Mouse (Mus musculus): ENCODE results near the gene Hoxb1. TPM values are rescaled to one million over a fixed set of nuclear protein-coding genes. Genes with fewer than 3 reads are reported as not detected.

Hoxb1 gene
- 1.2 and 1.6 TPM in 2 replicates for polyA plus RNA-seq (2015; fragmentation: Nextera tagmentation; extraction: Ambion mirVana)

DNA sequence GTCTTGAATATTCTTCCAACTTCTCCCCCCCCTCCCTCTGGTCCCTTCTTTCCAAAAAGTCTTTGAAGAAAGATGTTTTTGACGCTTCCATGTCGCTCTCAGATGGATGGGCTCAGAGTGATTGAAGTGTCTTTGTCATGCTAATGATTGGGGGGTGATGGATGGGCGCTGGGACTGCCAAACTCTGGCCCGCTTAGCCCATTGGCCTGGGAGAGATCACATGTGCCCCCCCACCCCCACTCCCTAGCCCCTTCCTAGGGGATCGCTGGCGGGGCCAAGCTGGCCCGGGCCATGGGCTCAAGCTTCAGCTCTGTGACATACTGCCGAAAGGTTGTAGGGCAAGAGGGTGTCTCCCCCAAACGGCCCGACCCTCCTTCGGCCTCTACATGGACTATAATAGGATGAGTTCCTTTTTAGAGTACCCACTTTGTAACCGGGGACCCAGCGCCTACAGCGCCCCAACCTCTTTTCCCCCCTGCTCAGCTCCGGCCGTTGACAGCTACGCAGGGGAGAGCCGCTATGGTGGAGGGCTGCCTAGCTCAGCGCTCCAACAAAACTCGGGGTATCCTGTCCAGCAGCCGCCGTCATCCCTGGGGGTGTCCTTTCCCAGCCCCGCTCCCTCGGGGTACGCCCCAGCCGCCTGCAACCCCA, at the start of gene Hoxb1:
Hoxb1 (plus strand) TSS at position 312 of the 651 bp plus-strand sequence.
- Histone ChIP-seq H3K4me1 (replicated peaks) (peaks cover 30% of the 10 kb centered on the region), H3K9me3 (no peaks in the 10 kb centered on the region), H3K27ac (replicated peaks) (no peak within 1 kb of the TSS), H3K27me3 (peaks cover 18% of the 10 kb centered on the region; the same call in 1 of the 2 replicates), H3K36me3 (no peaks in the 10 kb centered on the region), H3K9ac (peak within 1 kb of the TSS; percentile 66), H3K4me3 (peak within 1 kb of the TSS; percentile 38), H3K4me2 (peak within 1 kb of the TSS; percentile 64)
- 2% methylated on average over 25 of the region's 26 CpGs for WGBS
- peak; percentile 66 for ATAC-seq (ENCODE audit: low read depth)

DNA sequence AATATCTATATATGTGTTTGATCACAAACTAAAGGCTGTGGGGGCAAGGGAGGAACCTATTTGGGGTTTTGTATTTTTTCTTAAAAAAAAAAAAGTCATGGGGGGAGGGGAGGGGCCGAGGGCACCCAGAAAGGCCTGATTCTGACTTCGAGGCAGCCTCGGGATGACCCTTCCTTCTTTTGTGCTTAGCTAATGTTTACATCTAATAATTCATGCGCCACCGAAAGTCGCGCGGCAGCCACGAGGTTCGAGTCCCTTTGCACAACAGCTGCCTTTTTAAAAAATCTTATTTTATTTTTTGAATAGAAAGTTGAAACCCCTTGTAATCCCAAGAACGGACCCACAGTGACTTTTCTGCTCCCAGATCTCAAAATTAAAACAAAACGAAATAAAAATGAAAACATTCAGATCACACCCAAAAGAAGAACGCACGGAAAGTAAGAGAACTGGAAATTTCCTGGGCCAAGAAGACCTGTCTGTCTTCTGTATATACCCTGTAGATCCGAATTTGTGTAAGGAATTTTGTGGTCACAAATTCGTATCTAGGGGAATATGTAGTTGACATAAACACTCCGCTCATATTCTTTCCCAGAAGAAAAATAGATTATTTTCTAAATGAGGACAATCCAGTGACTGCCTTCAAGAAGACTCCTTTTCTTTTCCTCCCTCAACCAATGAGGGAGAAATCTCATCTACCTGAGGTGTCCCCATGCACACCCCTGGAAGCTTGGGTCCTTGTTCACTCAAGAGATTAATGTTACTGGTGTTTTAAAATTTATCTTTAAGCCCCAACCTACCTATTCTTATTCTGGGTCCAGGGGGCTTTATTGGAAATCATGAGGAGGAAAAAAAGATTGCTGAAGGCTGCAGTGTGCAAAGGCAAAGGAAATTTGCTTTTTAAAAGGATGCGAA, 48.6 kb upstream of the Hoxb1 start:
- Histone ChIP-seq H3K9me3 (no peaks in the 10 kb centered on the region), H3K4me1 (replicated peaks) (peaks cover 89% of the 10 kb centered on the region), H3K27ac (replicated peaks) (peak overlapping the region; percentile 100), H3K27me3 (no peaks in the 10 kb centered on the region), H3K4me3 (peak overlapping the region; percentile 99), H3K4me2 (peak overlapping the region; percentile 96), H3K36me3 (peaks cover 7% of the 10 kb centered on the region; the same call in 1 of the 2 replicates), H3K9ac (peak overlapping the region; percentile 100)
- WGBS: 4% methylated on average over 18 of the region's 18 CpGs
- no peak for ATAC-seq (ENCODE audit: low read depth)

DNA sequence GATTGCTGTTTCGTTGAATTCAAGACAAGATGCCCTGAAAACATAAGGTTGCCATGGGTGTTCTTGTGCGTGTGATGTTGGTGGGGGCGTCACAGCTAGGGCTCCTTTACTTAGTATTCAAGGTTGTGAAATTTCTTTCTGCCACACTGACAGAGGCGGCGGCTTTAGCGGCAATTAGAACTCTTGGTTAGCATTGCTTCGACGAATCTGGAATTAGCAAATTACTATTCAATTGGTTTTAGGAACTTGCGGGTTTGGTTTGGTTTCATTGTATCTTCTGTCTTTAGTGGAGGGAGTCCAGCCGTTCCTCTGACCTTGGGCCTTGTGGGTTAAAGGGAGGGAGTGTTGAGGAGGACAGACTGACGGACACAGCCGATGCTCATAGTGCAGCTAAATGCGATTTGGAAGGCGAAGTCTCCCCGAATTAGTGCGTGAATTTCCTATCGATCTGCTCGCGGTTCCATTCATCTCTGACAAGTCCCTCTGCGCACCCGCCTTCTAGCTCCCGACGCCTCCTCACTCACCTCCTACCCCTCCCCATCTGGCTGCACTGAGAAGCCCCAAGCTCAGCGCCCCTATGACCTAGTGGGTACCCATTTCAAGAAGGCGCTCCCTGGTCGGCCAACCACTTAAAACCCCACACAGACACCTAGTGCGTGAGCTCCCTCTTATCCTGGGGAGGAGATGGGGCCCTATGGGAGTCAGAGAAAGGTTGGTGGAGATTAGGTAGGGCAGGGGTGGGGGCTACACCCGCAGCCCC, 47.8 kb upstream of the Hoxb1 start, which contains the start of gene Hoxb4:
Hoxb4 (plus strand) TSS at position 660 of the 760 bp plus-strand sequence.
- WGBS: 1% methylated on average over 28 of the region's 28 CpGs
- Histone ChIP-seq H3K4me3 (peak within 1 kb of the TSS; percentile 99), H3K27me3 (no peaks in the 10 kb centered on the region), H3K36me3 (peaks cover 7% of the 10 kb centered on the region; the same call in 1 of the 2 replicates), H3K4me2 (peak within 1 kb of the TSS; percentile 96), H3K9ac (peak within 1 kb of the TSS; percentile 100), H3K4me1 (replicated peaks) (peaks cover 89% of the 10 kb centered on the region), H3K27ac (replicated peaks) (peak within 1 kb of the TSS; percentile 100), H3K9me3 (no peaks in the 10 kb centered on the region)
- ATAC-seq (ENCODE audit: low read depth): 0 out of 2 replicates have a peak, but pooled peaks have one; percentile 3

DNA sequence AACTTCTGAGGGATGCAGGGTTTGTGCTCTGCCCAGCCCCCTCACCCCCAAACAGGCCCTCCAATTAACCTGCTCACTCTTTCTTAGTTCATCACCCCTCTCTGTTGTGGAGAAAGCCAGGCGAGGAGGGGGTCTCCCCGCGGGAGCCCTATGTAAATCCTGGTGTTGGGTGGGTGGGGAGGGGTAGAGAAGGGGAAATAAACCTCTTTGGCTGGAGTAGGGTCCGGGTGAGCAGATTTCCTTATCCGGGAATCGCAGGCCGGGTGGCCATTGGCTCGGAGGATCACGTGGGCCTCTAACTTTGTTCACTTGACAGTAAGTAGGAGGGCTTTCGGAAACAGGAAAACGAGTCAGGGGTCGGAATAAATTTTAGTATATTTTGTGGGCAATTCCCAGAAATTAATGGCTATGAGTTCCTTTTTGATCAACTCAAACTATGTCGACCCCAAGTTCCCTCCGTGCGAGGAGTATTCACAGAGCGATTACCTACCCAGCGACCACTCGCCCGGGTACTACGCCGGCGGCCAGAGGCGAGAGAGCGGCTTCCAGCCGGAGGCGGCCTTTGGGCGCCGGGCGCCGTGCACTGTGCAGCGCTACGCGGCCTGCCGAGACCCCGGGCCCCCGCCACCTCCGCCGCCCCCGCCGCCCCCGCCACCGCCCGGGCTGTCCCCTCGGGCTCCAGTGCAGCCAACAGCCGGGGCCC, 47.0 kb upstream of the Hoxb1 start:
- H3K4me3 ChIP-seq: peak overlapping the region; percentile 99
- H3K27ac ChIP-seq (replicated peaks): peak overlapping the region; percentile 100
- no peaks in the 10 kb centered on the region for H3K9me3 ChIP-seq
- H3K4me1 ChIP-seq (replicated peaks): peaks cover 89% of the 10 kb centered on the region
- H3K36me3 ChIP-seq: peaks cover 7% of the 10 kb centered on the region; the same call in 1 of the 2 replicates
- H3K27me3 ChIP-seq: no peaks in the 10 kb centered on the region
- H3K4me2 ChIP-seq: peak overlapping the region; percentile 96
- WGBS: under 1% methylated on average over 29 of the region's 45 CpGs
- peak; percentile 67 for ATAC-seq (ENCODE audit: low read depth)
- H3K9ac ChIP-seq: peak overlapping the region; percentile 100

DNA sequence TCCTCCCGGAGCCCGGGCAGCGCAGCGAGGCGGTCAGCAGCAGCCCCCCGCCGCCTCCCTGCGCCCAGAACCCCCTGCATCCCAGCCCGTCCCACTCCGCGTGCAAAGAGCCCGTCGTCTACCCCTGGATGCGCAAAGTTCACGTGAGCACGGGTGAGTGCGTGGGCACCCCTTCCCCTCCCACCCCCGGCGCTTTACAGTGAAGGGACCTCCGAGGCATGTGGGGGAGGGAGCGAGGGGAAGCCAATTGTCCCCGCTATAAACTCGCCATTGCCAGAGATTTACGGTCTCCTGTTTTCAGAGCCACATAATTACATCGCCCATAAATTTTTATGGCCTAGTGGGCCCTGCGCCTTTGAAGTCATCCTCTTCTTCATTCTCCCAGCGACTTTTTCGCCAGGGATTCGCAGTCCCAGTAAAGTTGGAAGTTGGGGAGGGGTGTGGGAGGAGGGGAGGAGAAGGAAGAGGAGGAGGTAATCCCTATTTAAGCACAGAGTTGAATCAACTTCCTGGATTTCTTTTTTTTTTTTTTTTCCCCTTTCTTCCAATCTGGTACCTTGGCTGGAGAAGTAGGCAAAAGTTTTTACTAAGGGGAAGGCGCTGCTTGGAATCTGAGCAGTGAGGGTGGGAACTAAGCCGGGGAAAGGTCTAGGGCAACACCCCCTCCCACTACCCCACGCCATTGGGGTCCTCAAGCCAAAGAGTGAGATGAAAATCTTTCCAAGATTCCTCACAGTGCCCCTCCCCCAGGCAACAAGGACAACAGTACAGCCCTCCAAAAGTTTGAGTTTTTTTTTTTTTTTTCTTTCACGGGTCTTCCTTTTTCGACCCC, 46.3 kb upstream of the Hoxb1 start:
- no peaks in the 10 kb centered on the region for H3K27me3 ChIP-seq
- H3K9ac ChIP-seq: peak overlapping the region; percentile 100
- H3K4me3 ChIP-seq: peak overlapping the region; percentile 99
- H3K36me3 ChIP-seq: peaks cover 10% of the 10 kb centered on the region; the same call in 1 of the 2 replicates
- no peaks in the 10 kb centered on the region for H3K9me3 ChIP-seq
- peak; percentile 88 for ATAC-seq (ENCODE audit: low read depth)
- peak overlapping the region; percentile 100 for H3K27ac ChIP-seq (replicated peaks)
- under 1% methylated on average over 34 of the region's 34 CpGs for WGBS
- H3K4me2 ChIP-seq: peak overlapping the region; percentile 96
- peaks cover 89% of the 10 kb centered on the region for H3K4me1 ChIP-seq (replicated peaks)

DNA sequence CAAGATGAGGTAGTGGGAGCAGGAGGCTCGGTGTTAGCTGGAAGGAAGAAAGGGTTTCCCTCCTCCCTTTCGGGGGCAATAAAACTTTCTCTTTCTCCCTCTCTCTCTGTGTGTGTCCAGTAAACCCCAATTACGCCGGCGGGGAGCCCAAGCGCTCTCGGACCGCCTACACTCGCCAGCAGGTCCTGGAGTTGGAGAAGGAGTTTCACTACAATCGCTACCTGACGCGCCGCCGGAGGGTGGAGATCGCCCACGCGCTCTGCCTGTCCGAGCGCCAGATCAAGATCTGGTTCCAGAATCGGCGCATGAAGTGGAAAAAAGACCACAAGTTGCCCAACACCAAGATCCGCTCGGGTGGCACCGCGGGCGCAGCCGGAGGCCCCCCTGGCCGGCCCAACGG, 45.6 kb upstream of the Hoxb1 start:
- peak; percentile 7; the same call in 1 of the 2 replicates for ATAC-seq (ENCODE audit: low read depth)
- peak overlapping the region; percentile 96 for H3K4me2 ChIP-seq
- H3K27me3 ChIP-seq: no peaks in the 10 kb centered on the region
- H3K4me3 ChIP-seq: peak overlapping the region; percentile 99
- H3K27ac ChIP-seq (replicated peaks): peak overlapping the region; percentile 100
- H3K9me3 ChIP-seq: no peaks in the 10 kb centered on the region
- WGBS: under 1% methylated on average over 29 of the region's 29 CpGs
- peaks cover 10% of the 10 kb centered on the region; the same call in 1 of the 2 replicates for H3K36me3 ChIP-seq
- H3K4me1 ChIP-seq (replicated peaks): peaks cover 89% of the 10 kb centered on the region
- H3K9ac ChIP-seq: peak overlapping the region; percentile 100

DNA sequence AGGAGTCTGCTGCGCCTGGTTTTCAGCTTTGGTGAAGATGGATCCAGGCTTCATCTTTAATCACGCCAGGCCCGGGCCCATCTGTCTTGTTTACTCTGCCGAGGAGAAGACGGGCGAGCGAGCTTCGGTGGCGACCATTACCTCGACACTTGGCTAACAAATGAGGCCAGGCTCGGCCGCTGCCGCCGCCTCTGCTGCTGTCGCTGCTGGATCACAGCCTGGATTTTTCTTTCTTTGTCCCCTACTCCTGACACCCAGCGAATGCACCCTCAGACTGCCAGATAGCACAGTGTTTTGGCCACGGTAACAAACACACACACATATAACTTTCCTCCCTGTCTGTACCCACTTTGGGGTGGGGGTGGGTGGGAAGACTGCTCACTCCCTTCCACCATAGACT, 44.9 kb upstream of the Hoxb1 start:
- no peaks in the 10 kb centered on the region for H3K9me3 ChIP-seq
- H3K36me3 ChIP-seq: peaks cover 10% of the 10 kb centered on the region; the same call in 1 of the 2 replicates
- peaks cover 89% of the 10 kb centered on the region for H3K4me1 ChIP-seq (replicated peaks)
- H3K4me3 ChIP-seq: peak overlapping the region; percentile 99
- peak overlapping the region; percentile 100 for H3K27ac ChIP-seq (replicated peaks)
- WGBS: under 1% methylated on average over 17 of the region's 17 CpGs
- peak overlapping the region; percentile 96 for H3K4me2 ChIP-seq
- H3K9ac ChIP-seq: peak overlapping the region; percentile 100
- H3K27me3 ChIP-seq: no peaks in the 10 kb centered on the region
- ATAC-seq (ENCODE audit: low read depth): no peak

DNA sequence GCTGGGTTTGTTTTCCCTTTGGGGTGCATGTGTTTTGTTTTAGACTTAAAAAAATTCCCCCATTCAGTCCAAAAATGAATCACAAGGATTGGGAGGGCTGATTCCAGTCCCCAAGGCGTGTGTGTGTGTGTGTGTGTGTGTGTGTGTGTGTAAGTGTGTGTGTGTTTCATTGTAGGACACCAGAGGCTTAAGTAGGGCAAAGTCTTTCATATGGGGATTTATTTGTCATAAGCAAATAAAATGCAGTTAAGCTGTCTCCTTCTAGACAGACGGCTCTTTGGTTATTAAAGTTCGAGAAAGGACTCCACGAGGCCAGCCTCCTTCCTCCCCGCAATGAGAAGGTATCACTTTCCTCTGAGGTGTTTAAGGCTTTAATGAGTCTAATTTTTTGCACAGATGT, 43.7 kb upstream of the Hoxb1 start:
- Histone ChIP-seq H3K9me3 (no peaks in the 10 kb centered on the region), H3K36me3 (peaks cover 12% of the 10 kb centered on the region; the same call in 1 of the 2 replicates), H3K4me1 (replicated peaks) (peaks cover 89% of the 10 kb centered on the region), H3K27me3 (no peaks in the 10 kb centered on the region), H3K4me2 (peak overlapping the region; percentile 96), H3K27ac (replicated peaks) (peak overlapping the region; percentile 100), H3K9ac (peak overlapping the region; percentile 100), H3K4me3 (peak overlapping the region; percentile 99)
- WGBS: 6% methylated on average over 5 of the region's 5 CpGs
- ATAC-seq (ENCODE audit: low read depth): no peak

DNA sequence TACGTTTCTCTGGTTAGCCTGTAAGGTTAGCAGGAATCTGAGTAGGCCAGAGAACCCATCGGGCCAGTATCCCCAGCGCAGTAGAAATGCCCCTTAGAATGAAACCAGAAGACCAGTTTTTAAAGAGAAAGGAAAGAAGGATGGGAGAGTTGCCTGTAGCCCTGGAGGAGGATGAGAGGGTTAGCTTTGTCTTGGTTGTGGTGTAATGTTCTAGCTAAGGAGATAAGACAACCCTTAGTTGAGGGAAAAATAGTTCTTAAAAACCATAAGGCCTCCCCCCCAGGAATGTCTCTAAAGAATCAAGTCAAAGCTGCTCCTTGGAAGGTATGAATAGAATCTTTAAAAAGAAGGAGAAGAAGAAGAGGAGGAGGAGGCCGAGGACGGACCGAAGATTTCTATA, 42.8 kb upstream of the Hoxb1 start:
- no peaks in the 10 kb centered on the region for H3K9me3 ChIP-seq
- no peak for ATAC-seq (ENCODE audit: low read depth)
- H3K4me2 ChIP-seq: peak overlapping the region; percentile 96
- WGBS: 4% methylated on average over 6 of the region's 6 CpGs
- peak overlapping the region; percentile 99 for H3K4me3 ChIP-seq
- peak overlapping the region; percentile 100 for H3K9ac ChIP-seq
- H3K4me1 ChIP-seq (replicated peaks): peaks cover 89% of the 10 kb centered on the region
- H3K27ac ChIP-seq (replicated peaks): peak overlapping the region; percentile 100
- H3K36me3 ChIP-seq: peaks cover 12% of the 10 kb centered on the region; the same call in 1 of the 2 replicates
- H3K27me3 ChIP-seq: no peaks in the 10 kb centered on the region

DNA sequence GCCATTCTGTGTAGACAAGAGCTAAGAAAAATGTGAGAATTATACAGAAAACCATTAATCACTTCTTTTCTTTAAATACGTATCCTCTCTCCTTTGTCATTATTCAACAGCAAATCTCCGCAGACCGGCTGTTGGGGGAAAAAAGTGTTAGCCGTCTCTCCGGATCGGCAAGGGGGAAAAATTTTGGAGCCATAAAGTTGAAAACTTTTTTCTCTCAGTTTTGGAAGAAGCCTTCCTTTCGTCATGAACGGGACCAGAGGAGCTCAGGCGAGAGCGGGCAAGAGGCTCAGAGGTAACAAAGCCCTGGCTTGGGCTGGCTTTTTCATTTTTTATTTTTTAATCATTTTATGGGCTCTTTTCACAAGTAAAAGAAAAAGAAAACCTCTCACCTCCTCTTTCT, 42.4 kb upstream of the Hoxb1 start, which contains the start of gene Hoxb3:
Hoxb3 (plus strand) TSS at position 173 of the 400 bp plus-strand sequence.
- no peaks in the 10 kb centered on the region for H3K9me3 ChIP-seq
- peak within 1 kb of the TSS; percentile 100 for H3K9ac ChIP-seq
- H3K4me3 ChIP-seq: peak within 1 kb of the TSS; percentile 99
- H3K4me2 ChIP-seq: peak within 1 kb of the TSS; percentile 96
- H3K27ac ChIP-seq (replicated peaks): peak within 1 kb of the TSS; percentile 100
- WGBS: 7% methylated on average over 10 of the region's 10 CpGs
- peaks cover 89% of the 10 kb centered on the region for H3K4me1 ChIP-seq (replicated peaks)
- H3K36me3 ChIP-seq: peaks cover 12% of the 10 kb centered on the region; the same call in 1 of the 2 replicates
- H3K27me3 ChIP-seq: no peaks in the 10 kb centered on the region
- ATAC-seq (ENCODE audit: low read depth): no peak

Measured in neural tube, embryonic 13.5 days (tissue).